Mouse (Mus musculus): ENCODE data around the gene Ndufb4. TPM values are rescaled to one million over a fixed set of nuclear protein-coding genes. Genes with fewer than 3 reads are reported as not detected.
"Not testable (repeated sequence)": the region's sequence is repeated elsewhere in the genome, so short reads cannot be mapped to it uniquely, and the experiment has no call there.

The Ndufb4 gene
- polyA plus RNA-seq, 1 experiment from 2014 or later: 44.8 TPM

- no peak for DNase-seq (ENCODE audit: extremely low spot score, low spot score)
- Histone ChIP-seq H3K9me3 (no peaks in the 10 kb centered on the region), H3K4me3 (no peak overlapping the region), H3K27me3 (ENCODE audit: poor library complexity, severe bottlenecking) (no peaks in the 10 kb centered on the region), H3K36me3 (replicated peaks) (peaks cover 50% of the 10 kb centered on the region), H3K27ac (no peak overlapping the region), H3K4me1 (no peaks in the 10 kb centered on the region)
- 91% methylated on average over 3 of the region's 3 CpGs for WGBS
These were observed 8.5 kb downstream of the Ndufb4 start for GRCm38 (mm10) chr16:37645799-37646198.

GRCm38 (mm10) chr16:37645211-37645610 lies 9.0 kb downstream of the Ndufb4 start:
- H3K4me3 ChIP-seq: no peak overlapping the region
- WGBS: 95% methylated on average over 8 of the region's 8 CpGs
- H3K9me3 ChIP-seq: no peaks in the 10 kb centered on the region
- H3K27me3 ChIP-seq (ENCODE audit: poor library complexity, severe bottlenecking): no peaks in the 10 kb centered on the region
- peaks cover 45% of the 10 kb centered on the region for H3K36me3 ChIP-seq (replicated peaks)
- no peak overlapping the region for H3K27ac ChIP-seq
- no peaks in the 10 kb centered on the region for H3K4me1 ChIP-seq
- DNase-seq (ENCODE audit: extremely low spot score, low spot score): no peak

GRCm38 (mm10) chr16:37644486-37644885 lies 9.8 kb downstream of the Ndufb4 start:
- 93% methylated on average over 5 of the region's 5 CpGs for WGBS
- no peaks in the 10 kb centered on the region for H3K9me3 ChIP-seq
- DNase-seq (ENCODE audit: extremely low spot score, low spot score): no peak
- H3K4me3 ChIP-seq: no peak overlapping the region
- H3K27me3 ChIP-seq (ENCODE audit: poor library complexity, severe bottlenecking): no peaks in the 10 kb centered on the region
- no peaks in the 10 kb centered on the region for H3K4me1 ChIP-seq
- H3K36me3 ChIP-seq (replicated peaks): peaks cover 44% of the 10 kb centered on the region
- H3K27ac ChIP-seq: no peak overlapping the region

GRCm38 (mm10) chr16:37640522-37640921 lies 13.7 kb downstream of the Ndufb4 start:
- H3K36me3 ChIP-seq (replicated peaks): peaks cover 16% of the 10 kb centered on the region
- DNase-seq (ENCODE audit: extremely low spot score, low spot score); H3K4me3 ChIP-seq; H3K9me3 ChIP-seq; H3K27ac ChIP-seq; H3K4me1 ChIP-seq; H3K27me3 ChIP-seq (ENCODE audit: poor library complexity, severe bottlenecking): not testable (repeated sequence)

GRCm38 (mm10) chr16:37637802-37638201 lies 16.5 kb downstream of the Ndufb4 start:
- H3K27ac ChIP-seq: no peak overlapping the region
- H3K4me1 ChIP-seq: no peaks in the 10 kb centered on the region
- no peak for DNase-seq (ENCODE audit: extremely low spot score, low spot score)
- H3K36me3 ChIP-seq (replicated peaks): no peaks in the 10 kb centered on the region
- H3K27me3 ChIP-seq (ENCODE audit: poor library complexity, severe bottlenecking): no peaks in the 10 kb centered on the region
- H3K9me3 ChIP-seq: no peaks in the 10 kb centered on the region
- H3K4me3 ChIP-seq: no peak overlapping the region

- no peaks in the 10 kb centered on the region for H3K9me3 ChIP-seq
- no peaks in the 10 kb centered on the region for H3K36me3 ChIP-seq (replicated peaks)
- 68% methylated on average over 6 of the region's 6 CpGs for WGBS
- H3K27me3 ChIP-seq (ENCODE audit: poor library complexity, severe bottlenecking): no peaks in the 10 kb centered on the region
- no peak overlapping the region for H3K27ac ChIP-seq
- no peak overlapping the region for H3K4me3 ChIP-seq
- no peaks in the 10 kb centered on the region for H3K4me1 ChIP-seq
- no peak for DNase-seq (ENCODE audit: extremely low spot score, low spot score)
These were observed 18.1 kb downstream of the Ndufb4 start for GRCm38 (mm10) chr16:37636107-37636506.

GRCm38 (mm10) chr16:37635095-37635494 lies 19.2 kb downstream of the Ndufb4 start:
- WGBS: 90% methylated on average over 1 of the region's 1 CpGs
- Histone ChIP-seq H3K36me3 (replicated peaks) (no peaks in the 10 kb centered on the region), H3K27ac (no peak overlapping the region), H3K27me3 (ENCODE audit: poor library complexity, severe bottlenecking) (no peaks in the 10 kb centered on the region), H3K4me1 (no peaks in the 10 kb centered on the region), H3K4me3 (no peak overlapping the region), H3K9me3 (no peaks in the 10 kb centered on the region)
- no peak for DNase-seq (ENCODE audit: extremely low spot score, low spot score)

GRCm38 (mm10) chr16:37634578-37634977 lies 19.7 kb downstream of the Ndufb4 start:
- no peaks in the 10 kb centered on the region for H3K36me3 ChIP-seq (replicated peaks)
- no peaks in the 10 kb centered on the region for H3K27me3 ChIP-seq (ENCODE audit: poor library complexity, severe bottlenecking)
- H3K27ac ChIP-seq: no peak overlapping the region
- no peaks in the 10 kb centered on the region for H3K9me3 ChIP-seq
- H3K4me3 ChIP-seq: no peak overlapping the region
- no peaks in the 10 kb centered on the region for H3K4me1 ChIP-seq
- DNase-seq (ENCODE audit: extremely low spot score, low spot score): no peak
- WGBS: 73% methylated on average over 9 of the region's 9 CpGs

- H3K4me3 ChIP-seq: no peak overlapping the region
- no peaks in the 10 kb centered on the region for H3K36me3 ChIP-seq (replicated peaks)
- H3K27ac ChIP-seq: no peak overlapping the region
- H3K9me3 ChIP-seq: no peaks in the 10 kb centered on the region
- H3K27me3 ChIP-seq (ENCODE audit: poor library complexity, severe bottlenecking): peaks cover 1% of the 10 kb centered on the region; the same call in 1 of the 2 replicates
- 86% methylated on average over 7 of the region's 7 CpGs for WGBS
- DNase-seq (ENCODE audit: extremely low spot score, low spot score): no peak
- peaks cover 8% of the 10 kb centered on the region; the same call in 1 of the 2 replicates for H3K4me1 ChIP-seq
These were observed 25.2 kb downstream of the Ndufb4 start for GRCm38 (mm10) chr16:37629011-37629410.

- no peaks in the 10 kb centered on the region for H3K36me3 ChIP-seq (replicated peaks)
- peaks cover 8% of the 10 kb centered on the region; the same call in 1 of the 2 replicates for H3K4me1 ChIP-seq
- no peak overlapping the region for H3K27ac ChIP-seq
- DNase-seq (ENCODE audit: extremely low spot score, low spot score): no peak
- no peak overlapping the region for H3K4me3 ChIP-seq
- 80% methylated on average over 9 of the region's 9 CpGs for WGBS
- H3K27me3 ChIP-seq (ENCODE audit: poor library complexity, severe bottlenecking): peaks cover 5% of the 10 kb centered on the region; the same call in 1 of the 2 replicates
- no peaks in the 10 kb centered on the region for H3K9me3 ChIP-seq
These were observed 25.9 kb downstream of the Ndufb4 start for GRCm38 (mm10) chr16:37628336-37628735.

- H3K27me3 ChIP-seq (ENCODE audit: poor library complexity, severe bottlenecking): peaks cover 5% of the 10 kb centered on the region; the same call in 1 of the 2 replicates
- no peak for DNase-seq (ENCODE audit: extremely low spot score, low spot score)
- H3K4me1 ChIP-seq: peaks cover 14% of the 10 kb centered on the region
- no peak overlapping the region; the same call in 1 of the 2 replicates for H3K27ac ChIP-seq
- no peak overlapping the region for H3K4me3 ChIP-seq
- no peaks in the 10 kb centered on the region for H3K36me3 ChIP-seq (replicated peaks)
- WGBS: 48% methylated on average over 4 of the region's 4 CpGs
- no peaks in the 10 kb centered on the region for H3K9me3 ChIP-seq
These were observed 27.8 kb downstream of the Ndufb4 start for GRCm38 (mm10) chr16:37626388-37626949.

GRCm38 (mm10) chr16:37622919-37623318 lies 31.3 kb downstream of the Ndufb4 start:
- H3K27ac ChIP-seq: peak overlapping the region; percentile 58; the same call in 1 of the 2 replicates
- 42% methylated on average over 5 of the region's 5 CpGs for WGBS
- no peak for DNase-seq (ENCODE audit: extremely low spot score, low spot score)

GRCm38 (mm10) chr16:37622403-37622802 lies 31.9 kb downstream of the Ndufb4 start:
- peaks cover 19% of the 10 kb centered on the region for H3K4me1 ChIP-seq
- 61% methylated on average over 3 of the region's 3 CpGs for WGBS
- no peak overlapping the region for H3K27ac ChIP-seq
- H3K9me3 ChIP-seq: no peaks in the 10 kb centered on the region
- H3K36me3 ChIP-seq (replicated peaks): no peaks in the 10 kb centered on the region
- H3K4me3 ChIP-seq: no peak overlapping the region
- peaks cover 5% of the 10 kb centered on the region; the same call in 1 of the 2 replicates for H3K27me3 ChIP-seq (ENCODE audit: poor library complexity, severe bottlenecking)
- no peak for DNase-seq (ENCODE audit: extremely low spot score, low spot score)

More at GRCm38 (mm10) chr16:37622919-37623318, 31.3 kb downstream of the Ndufb4 start:
- Histone ChIP-seq H3K27me3 (ENCODE audit: poor library complexity, severe bottlenecking) (peaks cover 5% of the 10 kb centered on the region; the same call in 1 of the 2 replicates), H3K9me3 (no peaks in the 10 kb centered on the region), H3K4me1 (peaks cover 14% of the 10 kb centered on the region), H3K36me3 (replicated peaks) (no peaks in the 10 kb centered on the region), H3K4me3 (no peak overlapping the region)

GRCm38 (mm10) chr16:37617695-37618094 lies 36.6 kb downstream of the Ndufb4 start:
- no peak overlapping the region for H3K27ac ChIP-seq
- 55% methylated on average over 3 of the region's 3 CpGs for WGBS
- H3K36me3 ChIP-seq (replicated peaks): no peaks in the 10 kb centered on the region
- no peak for DNase-seq (ENCODE audit: extremely low spot score, low spot score)
- H3K27me3 ChIP-seq (ENCODE audit: poor library complexity, severe bottlenecking): no peaks in the 10 kb centered on the region
- no peak overlapping the region for H3K4me3 ChIP-seq
- no peaks in the 10 kb centered on the region for H3K9me3 ChIP-seq
- H3K4me1 ChIP-seq: peaks cover 6% of the 10 kb centered on the region
